Mouse (Mus musculus) inflammation-experienced regulatory T-cells, adult 6 months (primary cell): ENCODE results near the gene Dclk2. TPM values are rescaled to one million over a fixed set of nuclear protein-coding genes. Genes with fewer than 3 reads are reported as not detected.

Source experiments
- ATAC-seq: one replicate; pipeline ENCODE4 v1.8.0; 2017
- polyA plus RNA-seq, 3 experiments: library from polyadenylated mRNA; unstranded; fragments of 100-300 nt; shearing (Covaris generic); gene quantifications; one replicate each; pipeline ENCODE4 v1.2.1; 2017

Dclk2 gene
- polyA plus RNA-seq, 3 experiments from 2014 or later, result 1.4 to 1.9 (median 1.5) TPM

DNA sequence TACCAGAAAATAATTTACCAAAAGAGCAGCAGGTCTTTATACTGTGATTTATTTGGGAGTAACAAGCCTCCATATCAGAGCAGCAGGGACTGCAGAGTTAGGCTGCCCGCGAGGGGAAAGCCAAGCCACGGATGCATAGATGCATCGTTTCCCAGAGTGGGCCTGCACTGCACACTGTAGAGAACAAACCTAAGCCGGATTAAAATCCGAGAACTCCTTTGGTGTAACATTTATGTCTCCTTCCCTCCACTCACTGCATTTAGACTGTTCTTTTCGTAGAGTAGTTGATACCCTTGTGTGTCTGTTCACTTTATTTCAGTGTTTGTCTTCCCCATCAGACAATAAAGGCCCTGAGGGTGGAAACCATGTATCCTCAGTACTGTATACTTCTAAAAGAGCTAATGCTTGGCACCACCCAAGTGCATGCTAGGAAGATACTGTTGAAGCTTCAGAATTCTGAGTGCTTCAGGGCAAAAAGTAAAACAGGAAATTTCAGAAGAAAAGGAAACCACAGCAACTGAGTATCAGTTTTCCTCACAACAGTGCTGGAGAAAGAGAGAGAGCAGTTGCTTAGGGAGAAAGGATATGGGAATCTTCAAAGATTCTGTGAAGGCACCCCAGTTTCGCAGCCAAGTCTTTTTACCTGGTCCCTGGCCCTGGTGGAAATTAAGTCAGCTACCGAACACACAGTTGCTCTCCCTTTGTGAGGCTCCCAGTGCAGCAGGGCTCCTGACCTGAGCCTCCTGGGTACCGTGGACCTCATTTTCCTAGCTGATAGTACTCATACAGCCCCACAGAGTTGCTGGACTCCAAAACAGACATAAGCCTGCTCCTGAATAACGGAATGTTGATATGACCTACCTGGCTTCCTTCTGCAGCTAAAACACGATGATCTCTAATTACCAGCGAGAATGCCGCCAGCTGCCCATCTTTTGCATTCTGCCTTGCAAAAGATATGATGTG is 165.8 kb downstream of the Dclk2 start:
- ATAC-seq, result no peak

DNA sequence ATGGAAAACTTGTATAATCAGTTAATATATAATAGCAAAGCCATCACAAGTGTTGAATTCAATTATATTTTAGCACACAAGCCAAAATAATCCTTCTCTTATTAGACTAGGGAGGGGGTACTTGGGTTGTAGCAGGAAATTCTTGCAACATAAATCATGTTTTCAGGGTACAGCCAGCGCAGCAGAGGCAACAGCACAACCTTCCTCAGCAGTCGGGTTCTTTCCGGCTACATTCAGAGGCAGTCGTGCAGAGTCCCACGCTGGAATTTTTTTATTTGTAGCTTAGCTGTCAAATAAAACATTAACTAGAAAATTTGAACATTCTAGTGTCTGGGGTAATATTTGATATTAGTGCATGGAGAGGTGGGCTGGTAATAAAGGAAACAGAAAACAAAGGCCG is 166.5 kb downstream of the Dclk2 start:
- ATAC-seq, result no peak

- ATAC-seq, result no peak
Measured at GRCm38 (mm10) chr3:86750652-86751051, 170.0 kb downstream of the Dclk2 start.

DNA sequence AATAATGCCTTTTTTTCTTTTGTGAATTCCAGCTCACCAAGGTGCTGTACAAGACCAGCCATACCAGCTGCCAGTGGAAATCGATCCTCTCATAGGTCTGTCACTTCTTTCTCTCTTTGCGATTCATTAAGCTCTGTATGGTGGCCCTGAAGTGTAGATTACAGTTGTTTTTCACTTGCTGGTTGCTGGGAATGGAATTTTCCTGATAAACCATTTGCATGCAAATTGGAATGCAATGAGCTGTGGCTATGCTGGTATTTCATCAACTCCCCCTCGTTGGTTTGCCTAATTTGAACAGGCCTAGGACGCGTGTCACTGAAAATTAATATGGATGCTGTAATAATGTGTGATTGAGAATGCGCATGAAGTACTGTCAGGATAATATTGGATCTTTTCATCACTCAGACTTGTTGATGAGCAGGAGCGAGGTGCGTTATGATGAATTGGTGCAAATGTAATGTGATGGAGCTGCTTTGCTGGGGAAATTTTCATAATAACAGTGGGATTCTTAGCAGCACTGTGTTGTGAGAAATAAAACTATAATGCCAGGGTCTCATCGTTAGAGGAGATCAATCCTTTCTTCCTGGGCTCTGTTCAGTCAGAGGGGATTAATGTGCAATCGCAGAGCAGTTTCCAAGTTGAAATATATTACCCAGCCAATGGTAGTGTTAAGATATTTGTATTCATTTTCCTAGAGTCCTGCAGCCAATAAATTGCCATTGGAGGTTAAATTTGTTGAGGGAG is 174.7 kb downstream of the Dclk2 start:
- ATAC-seq, result no peak

DNA sequence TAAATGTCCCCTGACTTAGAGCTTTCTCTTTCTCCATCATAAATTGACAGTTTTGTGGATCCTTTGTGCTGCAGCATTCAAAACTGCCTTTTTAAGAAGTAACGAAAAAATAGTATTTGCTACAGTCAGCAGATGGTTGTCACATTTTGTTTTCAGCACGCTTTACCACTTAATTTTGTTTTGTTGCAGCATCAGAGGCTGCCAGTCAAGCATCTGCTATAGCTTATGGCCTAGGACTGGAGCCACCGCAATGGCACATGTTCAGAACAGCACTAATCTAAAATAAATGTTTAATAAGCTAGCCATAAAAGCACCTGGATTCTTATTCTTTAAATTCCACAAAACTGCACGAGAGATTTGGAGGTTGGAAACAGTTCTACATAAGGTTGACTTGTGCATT is 175.3 kb downstream of the Dclk2 start:
- ATAC-seq, result no peak

DNA sequence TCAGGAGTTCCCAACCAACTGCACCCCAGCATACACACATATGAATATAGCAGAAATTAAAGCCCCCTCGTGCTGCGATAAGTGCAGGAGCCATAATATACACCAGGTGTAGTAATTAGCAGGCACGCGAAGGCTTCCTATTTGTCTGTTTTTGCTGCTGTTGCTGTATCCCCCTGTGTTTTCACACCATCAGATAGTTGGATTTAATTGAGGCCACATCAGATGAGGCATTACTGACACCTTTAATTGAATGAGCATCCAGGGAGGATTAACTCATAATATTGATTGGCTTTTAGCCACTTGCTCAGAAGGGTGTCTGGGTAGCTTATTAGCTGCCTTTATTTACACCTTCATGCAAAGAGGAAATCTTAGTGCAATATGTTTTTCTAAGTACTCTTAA is 180.9 kb downstream of the Dclk2 start:
- no peak for ATAC-seq

DNA sequence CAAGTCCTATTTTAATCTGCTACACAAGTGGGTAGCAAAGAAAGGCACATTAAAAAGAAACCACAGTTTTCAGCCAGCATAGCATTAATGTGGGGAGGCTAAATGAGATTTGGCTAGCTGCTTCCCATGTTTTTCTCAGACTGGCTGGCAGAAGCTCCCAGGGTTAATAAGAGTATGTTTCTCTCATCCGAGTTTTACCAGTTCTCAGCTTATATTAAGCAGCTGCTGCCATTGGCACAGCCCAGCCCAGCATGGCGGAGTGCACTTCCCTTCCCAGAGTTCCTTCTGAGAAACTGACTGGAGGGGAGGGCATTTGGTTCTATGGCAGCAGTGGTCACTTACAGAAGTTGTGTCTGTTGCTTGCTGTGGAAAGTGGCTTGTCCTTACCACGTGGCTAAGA is 181.8 kb downstream of the Dclk2 start:
- ATAC-seq, result no peak

Other genes with a start within 250 kb of the Dclk2 start
- 100 to 1,000 TPM in 2 of 3 experiments, 10 to 100 TPM in 1; 74.0 to 177 (median 124) TPM for gene Cd1d1, start 78.6 kb upstream of the Dclk2 start, polyA plus RNA-seq